Mouse (Mus musculus) intestine, postnatal 0 days (tissue): ENCODE measurements at regions not wholly inside any gene's neighbourhood (a gene's known extent, or its start where the extent isn't known, plus 50 kb on each side); places are given as distances from the start of the nearest gene placed in this dataset.
A peak's percentile ranks its signal among the peaks of the same experiment; 100 is the strongest.

Source experiments
- ATAC-seq: fragments of 200-750 bp; cut with Nextera tagmentation; 2 replicates; pipeline ENCODE4 v1.8.0; 2017; ENCODE audit warnings: mild to moderate bottlenecking, moderate TSS enrichment, moderate library complexity
- H3K27ac ChIP-seq: fragments of 300-500 bp; sonication (generic); 2 replicates; pipeline ENCODE4 v1.5.1; 2014; ENCODE audit warnings: mild to moderate bottlenecking, low read depth, low read length, moderate library complexity
- H3K27me3 ChIP-seq: fragments of 300-500 bp; sonication (generic); replicated peaks from 2 replicates; pipeline ENCODE4 v1.6.1; 2014; ENCODE audit warnings: low read length, mixed read lengths; ENCODE audit not compliant: control insufficient read depth, insufficient read depth
- H3K36me3 ChIP-seq: fragments of 300-500 bp; sonication (generic); 2 replicates; pipeline ENCODE4 v1.6.1; 2014; ENCODE audit warnings: mild to moderate bottlenecking, moderate library complexity; ENCODE audit not compliant: control insufficient read depth, insufficient read depth
- H3K4me1 ChIP-seq: fragments of 300-500 bp; sonication (generic); replicated peaks from 2 replicates; pipeline ENCODE4 v1.6.1; 2014; ENCODE audit warnings: antibody characterized with exemption, low read length, mixed read lengths; ENCODE audit not compliant: control insufficient read depth, insufficient read depth
- H3K4me2 ChIP-seq: fragments of 300-500 bp; sonication (generic); replicated peaks from 2 replicates; pipeline ENCODE4 v1.6.1; 2014; ENCODE audit warnings: low read depth, mild to moderate bottlenecking, moderate library complexity
- H3K4me3 ChIP-seq: fragments of 300-500 bp; sonication (generic); 2 replicates; pipeline ENCODE4 v1.5.1; 2014; ENCODE audit warnings: low read depth, low read length
- H3K9ac ChIP-seq: fragments of 300-500 bp; sonication (generic); 2 replicates; pipeline ENCODE4 v1.6.1; 2014; ENCODE audit warnings: mild to moderate bottlenecking, low read depth, low read length
- H3K9me3 ChIP-seq: fragments of 300-500 bp; sonication (generic); 2 replicates; pipeline ENCODE4 v1.6.1; 2016; ENCODE audit warnings: mixed run types; ENCODE audit not compliant: control insufficient read depth
- CTCF ChIP-seq: sonication (generic); IDR thresholded peaks from 2 replicates; pipeline ENCODE4 v1.5.1; 2016; ENCODE audit warnings: low read depth, mild to moderate bottlenecking, control low read depth, antibody characterized with exemption, moderate library complexity
- WGBS: fragments of 180-500 bp; shearing (Covaris S2); extraction: QIAGEN DNeasy Blood & Tissue Kit; methylation state at CpG from one replicate; pipeline ENCODE4 v1.1.7; 2014; 5-methylcytosine and 5-hydroxymethylcytosine counted together

GRCm38 (mm10) chr3:137129967-137130366 is 210.9 kb upstream of the Emcn start:
- Histone ChIP-seq H3K4me3 (no peak overlapping the region), H3K4me1 (no peaks in the 10 kb centered on the region), H3K9ac (no peak overlapping the region), H3K27me3 (no peaks in the 10 kb centered on the region), H3K9me3 (no peaks in the 10 kb centered on the region), H3K36me3 (no peaks in the 10 kb centered on the region), H3K27ac (no peak overlapping the region), H3K4me2 (no peak overlapping the region)
- 88% methylated on average over 4 of the region's 4 CpGs for WGBS
- no peak for TF ChIP-seq CTCF
- ATAC-seq: no peak

GRCm38 (mm10) chr3:137142041-137142440 is 198.8 kb upstream of the Emcn start:
- Histone ChIP-seq H3K27ac (no peak overlapping the region), H3K27me3 (no peaks in the 10 kb centered on the region), H3K4me3 (no peak overlapping the region), H3K36me3 (no peaks in the 10 kb centered on the region), H3K9ac (no peak overlapping the region), H3K4me2 (no peak overlapping the region), H3K9me3 (no peaks in the 10 kb centered on the region), H3K4me1 (no peaks in the 10 kb centered on the region)
- TF ChIP-seq CTCF: no peak
- 46% methylated on average over 3 of the region's 3 CpGs for WGBS
- ATAC-seq: no peak

DNA sequence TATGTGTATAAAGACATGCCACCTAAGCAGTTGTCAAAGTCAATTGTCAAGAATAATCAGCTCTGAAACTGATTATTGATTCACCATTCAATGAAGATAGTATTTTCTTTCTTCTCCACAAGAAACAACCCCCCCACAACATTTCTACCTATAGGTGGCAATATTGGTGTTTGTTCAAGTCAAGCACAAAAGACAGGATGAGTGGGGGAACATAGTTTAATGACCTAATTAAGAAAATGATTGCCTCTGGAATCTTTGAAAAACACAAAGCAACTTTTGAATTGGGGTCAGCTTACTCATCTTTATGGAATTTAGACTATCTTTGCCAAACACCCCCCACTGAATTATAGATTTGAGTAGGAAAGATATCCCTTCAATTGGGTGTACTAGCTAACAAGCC is 194.8 kb upstream of the Emcn start:
- Histone ChIP-seq H3K36me3 (no peaks in the 10 kb centered on the region), H3K9ac (no peak overlapping the region), H3K27ac (no peak overlapping the region), H3K4me3 (no peak overlapping the region), H3K4me1 (no peaks in the 10 kb centered on the region), H3K4me2 (no peak overlapping the region), H3K27me3 (no peaks in the 10 kb centered on the region), H3K9me3 (no peaks in the 10 kb centered on the region)
- peak; percentile 41 for TF ChIP-seq CTCF
- ATAC-seq: no peak

GRCm38 (mm10) chr3:137147405-137147804 is 193.5 kb upstream of the Emcn start:
- H3K4me2 ChIP-seq: no peak overlapping the region
- H3K4me1 ChIP-seq: no peaks in the 10 kb centered on the region
- TF ChIP-seq CTCF: no peak
- H3K4me3 ChIP-seq: no peak overlapping the region
- H3K27me3 ChIP-seq: no peaks in the 10 kb centered on the region
- WGBS: 86% methylated on average over 5 of the region's 5 CpGs
- H3K27ac ChIP-seq: no peak overlapping the region
- H3K9ac ChIP-seq: no peak overlapping the region
- no peaks in the 10 kb centered on the region for H3K9me3 ChIP-seq
- no peak for ATAC-seq
- H3K36me3 ChIP-seq: no peaks in the 10 kb centered on the region

DNA sequence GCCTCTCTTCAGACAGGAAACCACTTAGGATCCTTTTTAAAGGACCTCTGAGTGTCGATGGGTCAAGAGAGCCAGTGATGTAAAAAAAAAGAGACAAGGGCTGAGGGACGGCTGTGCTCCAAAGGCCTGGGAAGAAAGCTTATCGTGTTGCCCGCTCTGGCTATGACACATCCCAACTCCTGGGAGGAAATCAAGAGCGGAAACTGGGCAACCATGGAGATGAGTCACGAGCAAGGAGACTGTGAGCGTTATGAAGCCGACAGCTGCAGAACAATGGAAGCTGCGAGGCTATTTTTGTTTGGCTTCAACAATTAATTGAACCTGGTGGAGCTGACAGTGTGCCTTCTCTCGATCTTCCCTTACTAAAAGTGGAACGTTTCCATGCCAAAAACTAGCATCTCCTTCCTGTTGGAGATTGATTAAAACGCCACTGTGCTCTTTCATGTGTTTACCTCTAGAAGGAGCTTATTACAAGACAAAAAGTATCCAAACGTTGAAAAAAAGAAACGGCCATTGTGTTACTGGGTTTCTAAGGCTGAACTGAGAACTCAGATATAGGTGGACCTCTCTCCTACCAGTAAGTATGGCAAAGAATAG is 190.4 kb upstream of the Emcn start:
- Histone ChIP-seq H3K9me3 (no peaks in the 10 kb centered on the region), H3K4me1 (no peaks in the 10 kb centered on the region), H3K4me2 (no peak overlapping the region), H3K27ac (no peak overlapping the region), H3K36me3 (no peaks in the 10 kb centered on the region), H3K27me3 (no peaks in the 10 kb centered on the region), H3K4me3 (no peak overlapping the region), H3K9ac (no peak overlapping the region)
- no peak for ATAC-seq
- WGBS: 67% methylated on average over 14 of the region's 14 CpGs
- no peak for TF ChIP-seq CTCF

GRCm38 (mm10) chr3:137151431-137151830 is 189.4 kb upstream of the Emcn start:
- no peak for TF ChIP-seq CTCF
- Histone ChIP-seq H3K4me1 (no peaks in the 10 kb centered on the region), H3K4me2 (no peak overlapping the region), H3K4me3 (no peak overlapping the region), H3K36me3 (no peaks in the 10 kb centered on the region), H3K9ac (no peak overlapping the region), H3K9me3 (no peaks in the 10 kb centered on the region), H3K27ac (no peak overlapping the region), H3K27me3 (no peaks in the 10 kb centered on the region)
- no peak for ATAC-seq
- 88% methylated on average over 1 of the region's 1 CpGs for WGBS

DNA sequence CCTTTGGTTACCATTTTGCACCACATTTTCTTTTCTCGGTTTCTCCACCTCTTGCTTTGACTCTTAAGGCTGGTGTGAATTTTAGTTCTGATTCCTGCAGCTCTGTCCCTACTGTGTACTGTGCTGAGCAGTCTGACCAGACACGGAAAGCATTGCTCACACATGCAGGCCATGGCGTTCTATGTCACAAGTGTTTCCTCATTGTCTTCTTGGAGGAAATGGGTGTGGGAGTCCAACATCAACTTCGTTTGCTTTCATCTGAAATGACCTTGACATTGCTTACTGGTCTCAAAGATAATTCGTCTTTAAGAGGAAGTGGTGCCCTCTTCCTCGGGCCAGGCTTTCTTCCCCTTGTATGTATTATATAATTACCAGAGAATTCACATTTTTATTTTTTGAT is 187.6 kb upstream of the Emcn start:
- Histone ChIP-seq H3K4me3 (no peak overlapping the region), H3K9ac (no peak overlapping the region), H3K36me3 (no peaks in the 10 kb centered on the region), H3K4me2 (no peak overlapping the region), H3K9me3 (no peaks in the 10 kb centered on the region), H3K27me3 (no peaks in the 10 kb centered on the region), H3K4me1 (no peaks in the 10 kb centered on the region), H3K27ac (no peak overlapping the region)
- ATAC-seq: no peak
- no peak for TF ChIP-seq CTCF
- WGBS: 53% methylated on average over 6 of the region's 6 CpGs
